Mouse (Mus musculus): ENCODE data around the gene Lgr6. TPM values are rescaled to one million over a fixed set of nuclear protein-coding genes. Genes with fewer than 3 reads are reported as not detected.

Lgr6 gene
- total and polyA plus RNA-seq, 3 experiments, result 0.30 to 0.54 (median 0.38) TPM

- no peaks in the 10 kb centered on the region for H3K9me3 ChIP-seq (replicated peaks)
- no peak overlapping the region; the same call in 1 of the 2 replicates for H3K4me3 ChIP-seq (ENCODE audit: low read depth, low read length)
- DNase-seq (ENCODE audit: low spot score), result peak; percentile 69
- ATAC-seq (ENCODE audit: extremely low read depth, insufficient number of reproducible peaks, low FRiP score, poor library complexity, severe bottlenecking), result no peak
- peak; percentile 99 for TF ChIP-seq CTCF (IDR thresholded peaks at IDR 0.05; ENCODE audit: low read depth, low read length)
- no peak for TF ChIP-seq GATA2 (IDR thresholded peaks at IDR 0.05; ENCODE audit: borderline replicate concordance, low read depth, low read length)
- peaks cover 82% of the 10 kb centered on the region for H3K36me3 ChIP-seq (replicated peaks)
- no peaks in the 10 kb centered on the region; the same call in 1 of the 2 replicates for H3K27me3 ChIP-seq (ENCODE audit: insufficient read depth, low read length)
- H3K4me1 ChIP-seq (ENCODE audit: insufficient read depth, low read depth, low read length), result peaks cover 91% of the 10 kb centered on the region
Observed at GRCm38 (mm10) chr1:135136500-135136899, 31.4 kb upstream of the Lgr6 start.

GRCm38 (mm10) chr1:135135111-135135787, 30.2 kb upstream of the Lgr6 start:
- TF ChIP-seq GATA2 (IDR thresholded peaks at IDR 0.05; ENCODE audit: borderline replicate concordance, low read depth, low read length), result no peak
- TF ChIP-seq GATA1 (IDR thresholded peaks at IDR 0.05; ENCODE audit: borderline replicate concordance, low read length), result no peak
- no peak for TF ChIP-seq TAL1 (conservative IDR thresholded peaks at IDR 0.05; ENCODE audit: low read depth, low read length)
- TF ChIP-seq POLR2AphosphoS5 (IDR thresholded peaks at IDR 0.05; ENCODE audit: insufficient replicate concordance, low read depth, low read length), result no peak
- Histone ChIP-seq H3K36me3 (replicated peaks) (peaks cover 69% of the 10 kb centered on the region), H3K4me1 (ENCODE audit: insufficient read depth, low read depth, low read length) (peaks cover 96% of the 10 kb centered on the region), H3K9me3 (replicated peaks) (no peaks in the 10 kb centered on the region), H3K27me3 (ENCODE audit: insufficient read depth, low read length) (no peaks in the 10 kb centered on the region; the same call in 1 of the 2 replicates), H3K4me3 (ENCODE audit: low read depth, low read length) (peak overlapping the region; percentile 77)
- DNase-seq (ENCODE audit: low spot score) (no peak), ATAC-seq (ENCODE audit: extremely low read depth, insufficient number of reproducible peaks, low FRiP score, poor library complexity, severe bottlenecking) (no peak)

GRCm38 (mm10) chr1:135133678-135134435, 28.8 kb upstream of the Lgr6 start:
- Histone ChIP-seq H3K36me3 (replicated peaks) (peaks cover 65% of the 10 kb centered on the region), H3K27me3 (ENCODE audit: insufficient read depth, low read length) (no peaks in the 10 kb centered on the region; the same call in 1 of the 2 replicates), H3K4me1 (ENCODE audit: insufficient read depth, low read depth, low read length) (peaks cover 96% of the 10 kb centered on the region), H3K9me3 (replicated peaks) (no peaks in the 10 kb centered on the region), H3K4me3 (ENCODE audit: low read depth, low read length) (peak overlapping the region; percentile 77)
- no peak for TF ChIP-seq GATA1 (IDR thresholded peaks at IDR 0.05; ENCODE audit: borderline replicate concordance, low read length)
- TF ChIP-seq CTCF (IDR thresholded peaks at IDR 0.05; ENCODE audit: low read depth, low read length), result peak; percentile 36; the same call in 1 of the 2 replicates
- TF ChIP-seq POLR2AphosphoS5 (IDR thresholded peaks at IDR 0.05; ENCODE audit: insufficient replicate concordance, low read depth, low read length), result no peak
- TF ChIP-seq GATA2 (IDR thresholded peaks at IDR 0.05; ENCODE audit: borderline replicate concordance, low read depth, low read length), result no peak
- peak; percentile 38; the same call in 1 of the 2 replicates for TF ChIP-seq TAL1 (conservative IDR thresholded peaks at IDR 0.05; ENCODE audit: low read depth, low read length)
- ATAC-seq (ENCODE audit: extremely low read depth, insufficient number of reproducible peaks, low FRiP score, poor library complexity, severe bottlenecking) (peak; percentile 22), DNase-seq (ENCODE audit: low spot score) (peak; percentile 74)

- Histone ChIP-seq H3K9me3 (replicated peaks) (no peaks in the 10 kb centered on the region), H3K36me3 (replicated peaks) (peaks cover 62% of the 10 kb centered on the region), H3K27me3 (ENCODE audit: insufficient read depth, low read length) (no peaks in the 10 kb centered on the region; the same call in 1 of the 2 replicates), H3K4me3 (ENCODE audit: low read depth, low read length) (peak overlapping the region; percentile 77), H3K4me1 (ENCODE audit: insufficient read depth, low read depth, low read length) (peaks cover 98% of the 10 kb centered on the region)
- DNase-seq (ENCODE audit: low spot score), result peak; percentile 88
- peak; percentile 59; the same call in 1 of the 2 replicates for TF ChIP-seq POLR2AphosphoS5 (IDR thresholded peaks at IDR 0.05; ENCODE audit: insufficient replicate concordance, low read depth, low read length)
- no peak for TF ChIP-seq CTCF (IDR thresholded peaks at IDR 0.05; ENCODE audit: low read depth, low read length)
- TF ChIP-seq TAL1 (conservative IDR thresholded peaks at IDR 0.05; ENCODE audit: low read depth, low read length), result no peak
- ATAC-seq (ENCODE audit: extremely low read depth, insufficient number of reproducible peaks, low FRiP score, poor library complexity, severe bottlenecking), result peak; percentile 25
Observed at GRCm38 (mm10) chr1:135132893-135133369, 27.9 kb upstream of the Lgr6 start.

- H3K4me3 ChIP-seq (ENCODE audit: low read depth, low read length), result peak within 1 kb of the TSS; percentile 77
- TF ChIP-seq POLR2AphosphoS5 (IDR thresholded peaks at IDR 0.05; ENCODE audit: insufficient replicate concordance, low read depth, low read length), result no peak
- TF ChIP-seq CTCF (IDR thresholded peaks at IDR 0.05; ENCODE audit: low read depth, low read length), result peak; percentile 85
- no peak for TF ChIP-seq TAL1 (conservative IDR thresholded peaks at IDR 0.05; ENCODE audit: low read depth, low read length)
- no peak for TF ChIP-seq GATA1 (IDR thresholded peaks at IDR 0.05; ENCODE audit: borderline replicate concordance, low read length)
- H3K27me3 ChIP-seq (ENCODE audit: insufficient read depth, low read length), result no peaks in the 10 kb centered on the region; the same call in 1 of the 2 replicates
- no peaks in the 10 kb centered on the region for H3K9me3 ChIP-seq (replicated peaks)
- peaks cover 99% of the 10 kb centered on the region for H3K4me1 ChIP-seq (ENCODE audit: insufficient read depth, low read depth, low read length)
- H3K36me3 ChIP-seq (replicated peaks), result peaks cover 63% of the 10 kb centered on the region
- ATAC-seq (ENCODE audit: extremely low read depth, insufficient number of reproducible peaks, low FRiP score, poor library complexity, severe bottlenecking) (peak; percentile 50), DNase-seq (ENCODE audit: low spot score) (peak; percentile 97)
Observed at GRCm38 (mm10) chr1:135132473-135132872, 27.4 kb upstream of the Lgr6 start, which contains the start of gene Ptpn7. Gene Ptpn7 (plus strand): TSS chr1:135132700.

- peak overlapping the region; percentile 77 for H3K4me3 ChIP-seq (ENCODE audit: low read depth, low read length)
- H3K36me3 ChIP-seq (replicated peaks), result peaks cover 62% of the 10 kb centered on the region
- TF ChIP-seq CTCF (IDR thresholded peaks at IDR 0.05; ENCODE audit: low read depth, low read length), result no peak
- no peaks in the 10 kb centered on the region for H3K9me3 ChIP-seq (replicated peaks)
- peaks cover 96% of the 10 kb centered on the region for H3K4me1 ChIP-seq (ENCODE audit: insufficient read depth, low read depth, low read length)
- ATAC-seq (ENCODE audit: extremely low read depth, insufficient number of reproducible peaks, low FRiP score, poor library complexity, severe bottlenecking) (no peak), DNase-seq (ENCODE audit: low spot score) (peak; percentile 61)
- no peaks in the 10 kb centered on the region; the same call in 1 of the 2 replicates for H3K27me3 ChIP-seq (ENCODE audit: insufficient read depth, low read length)
Observed at GRCm38 (mm10) chr1:135131560-135131959, 26.5 kb upstream of the Lgr6 start.
